Mouse (Mus musculus) layer of hippocampus, postnatal 10 days (tissue): Measurements from ENCODE around the gene Hist1h3c. TPM values are rescaled to one million over a fixed set of nuclear protein-coding genes. Genes with fewer than 3 reads are reported as not detected.
"Not testable (repeated sequence)": the region's sequence is repeated elsewhere in the genome, so short reads cannot be mapped to it uniquely, and the experiment has no call there.

ENCODE experiments used
- DNase-seq, 2 experiments: peaks; one replicate each; pipeline ENCODE4 v3.0.0; 2021; ENCODE audit warnings: low spot score in 2 of 2
- microRNA-seq, 2 experiments: library from miRNA; unstranded; fragments of <30 nt; microRNA quantifications; one replicate each; pipeline ENCODE4 v1.2.0; 2021
- total RNA-seq, 2 experiments: library from RNA; stranded (reverse); gene quantifications; 2 replicates each; pipeline ENCODE4 v1.2.3; 2021

Gene Hist1h3c
- total RNA-seq, 2 experiments from 2014 or later, result 23.5 to 26.8 TPM

GRCm38 (mm10) chr13:23708041-23708440 lies 37.4 kb downstream of the Hist1h3c start:
- DNase-seq, result peak in 1 of 2 experiments; percentile 7

DNA sequence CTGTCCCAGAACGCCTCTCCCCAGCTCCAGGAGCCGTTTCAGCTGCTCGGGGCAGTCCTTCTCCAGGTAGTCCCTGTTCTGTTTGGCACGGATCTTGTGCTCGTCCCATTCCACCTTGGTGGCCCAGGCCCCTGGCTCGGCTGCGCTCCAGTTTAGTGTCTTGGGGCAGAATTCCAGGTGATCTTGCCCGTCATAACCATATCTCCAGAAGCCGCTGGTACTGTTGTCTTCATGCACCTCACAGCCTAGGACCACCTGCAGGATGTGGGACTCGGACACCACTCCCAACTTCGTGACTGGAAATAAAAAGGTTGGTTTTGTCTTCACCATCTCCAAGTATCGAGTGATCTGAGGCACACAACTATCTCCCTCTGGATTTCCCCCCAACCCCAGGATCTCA lies 38.6 kb downstream of the Hist1h3c start:
- DNase-seq, result peak in 1 of 2 experiments; percentile 6

DNA sequence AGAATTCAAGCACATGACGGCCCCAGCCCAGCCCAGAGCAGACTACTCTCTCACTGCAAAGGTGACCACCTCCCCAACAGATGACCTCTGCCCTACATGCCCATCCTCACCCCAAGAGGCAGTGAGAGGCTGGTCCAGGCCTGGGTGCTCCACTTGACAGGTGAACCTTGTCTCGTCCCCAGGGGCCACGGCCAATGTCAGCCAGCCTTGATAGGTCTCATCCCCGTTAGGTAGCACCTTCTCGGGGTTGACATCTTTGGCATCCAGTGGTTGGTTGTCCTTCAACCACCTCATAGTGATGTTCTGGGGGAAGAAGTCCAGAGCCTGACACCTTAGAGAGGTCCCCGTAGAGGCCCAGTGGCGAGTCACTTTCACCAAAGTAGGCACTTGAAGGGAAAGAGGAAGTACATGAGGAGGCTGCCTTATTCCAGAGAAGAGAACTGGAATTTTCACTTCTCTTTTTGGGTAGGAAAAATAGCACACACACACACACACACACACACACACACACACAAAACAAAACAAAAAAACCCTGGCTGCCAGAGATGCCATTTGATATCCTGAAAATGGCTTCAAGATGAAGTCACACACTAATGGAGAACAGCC lies 39.5 kb downstream of the Hist1h3c start:
- peak in 1 of 2 experiments; percentile 8 for DNase-seq

- DNase-seq, result not testable (repeated sequence)
Measured at GRCm38 (mm10) chr13:23702801-23703200, 42.6 kb downstream of the Hist1h3c start.

- DNase-seq, result no peak
Measured at GRCm38 (mm10) chr13:23702220-23702619, 43.2 kb downstream of the Hist1h3c start.

DNA sequence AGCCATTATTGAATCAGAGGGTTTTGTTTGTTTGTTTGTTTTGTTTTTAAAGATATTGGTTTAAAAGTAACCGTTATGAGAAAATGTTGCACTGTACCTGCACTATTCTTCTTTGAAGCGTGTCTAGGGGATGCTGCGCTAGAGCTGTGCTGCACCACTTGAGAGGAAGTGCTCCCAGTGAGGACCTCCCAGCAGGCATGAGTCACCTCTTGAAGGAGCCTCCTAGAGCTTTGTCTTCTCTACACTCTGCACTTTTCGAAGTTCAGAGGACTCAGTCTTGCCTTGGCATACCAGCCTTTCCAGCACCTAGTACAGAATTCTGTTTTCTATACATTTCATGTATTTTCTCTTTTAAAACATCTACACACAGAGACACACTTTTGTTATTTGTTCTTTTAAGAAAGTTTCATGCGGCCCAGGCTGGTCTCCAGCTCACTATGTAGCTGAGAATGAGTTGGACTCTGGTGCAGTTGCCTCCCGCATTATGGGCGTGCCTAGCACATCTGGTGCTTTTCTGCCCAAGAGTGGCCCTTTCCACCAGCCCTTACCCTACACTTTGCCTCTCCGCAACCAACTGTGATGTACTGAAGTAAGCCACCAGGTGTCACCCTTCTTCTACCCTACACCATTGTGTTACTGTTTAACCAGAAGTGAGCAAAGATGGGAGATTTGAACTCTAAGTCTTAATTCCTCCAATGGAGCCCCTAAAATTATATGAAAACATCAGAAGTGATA lies 44.4 kb downstream of the Hist1h3c start:
- DNase-seq, result peak; percentile 73 to 77

DNA sequence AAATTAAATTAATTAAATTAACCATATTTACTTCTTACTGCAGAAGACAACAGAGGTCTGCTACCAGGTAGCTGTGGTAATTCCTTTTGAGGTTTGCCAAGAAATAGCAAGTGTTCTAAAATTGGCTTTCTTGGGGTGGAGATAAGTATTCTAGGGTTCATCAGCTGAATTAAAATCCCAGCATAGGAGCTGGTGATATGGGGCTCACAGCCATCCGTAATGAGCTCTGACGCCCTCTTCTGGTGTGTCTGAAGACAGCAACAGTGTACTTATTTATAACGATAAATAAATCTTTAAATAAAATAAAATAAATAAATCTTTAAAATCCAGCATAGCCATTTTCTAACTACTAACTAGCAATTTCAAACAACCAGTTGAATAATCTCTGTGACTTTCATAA lies 45.6 kb downstream of the Hist1h3c start:
- no peak for DNase-seq

DNA sequence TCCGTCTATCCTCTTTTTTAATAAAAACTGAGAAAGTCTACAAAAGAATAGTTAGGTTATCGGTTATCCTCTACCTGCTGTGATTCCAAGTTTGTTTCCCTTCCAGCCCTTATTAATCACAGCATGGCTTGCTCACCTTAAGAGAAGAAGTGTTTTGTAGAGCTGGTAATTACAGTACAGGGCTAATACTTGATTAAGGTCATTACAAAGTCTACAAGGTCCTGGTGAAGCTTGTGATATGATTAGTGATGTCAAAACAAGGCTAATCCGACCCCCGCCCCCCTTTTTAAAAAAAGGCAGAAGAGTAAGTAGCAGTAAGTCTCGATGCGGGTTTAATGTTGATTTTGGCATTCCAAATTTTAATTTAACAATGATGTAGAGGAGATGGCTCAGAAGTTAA lies 46.4 kb downstream of the Hist1h3c start:
- no peak for DNase-seq

- DNase-seq, result peak; percentile 99
Measured at GRCm38 (mm10) chr13:23698300-23698693, 47.1 kb downstream of the Hist1h3c start, which contains the start of gene Hist1h4c. TSS of gene Hist1h4c (minus strand) at chr13:23698454.

DNA sequence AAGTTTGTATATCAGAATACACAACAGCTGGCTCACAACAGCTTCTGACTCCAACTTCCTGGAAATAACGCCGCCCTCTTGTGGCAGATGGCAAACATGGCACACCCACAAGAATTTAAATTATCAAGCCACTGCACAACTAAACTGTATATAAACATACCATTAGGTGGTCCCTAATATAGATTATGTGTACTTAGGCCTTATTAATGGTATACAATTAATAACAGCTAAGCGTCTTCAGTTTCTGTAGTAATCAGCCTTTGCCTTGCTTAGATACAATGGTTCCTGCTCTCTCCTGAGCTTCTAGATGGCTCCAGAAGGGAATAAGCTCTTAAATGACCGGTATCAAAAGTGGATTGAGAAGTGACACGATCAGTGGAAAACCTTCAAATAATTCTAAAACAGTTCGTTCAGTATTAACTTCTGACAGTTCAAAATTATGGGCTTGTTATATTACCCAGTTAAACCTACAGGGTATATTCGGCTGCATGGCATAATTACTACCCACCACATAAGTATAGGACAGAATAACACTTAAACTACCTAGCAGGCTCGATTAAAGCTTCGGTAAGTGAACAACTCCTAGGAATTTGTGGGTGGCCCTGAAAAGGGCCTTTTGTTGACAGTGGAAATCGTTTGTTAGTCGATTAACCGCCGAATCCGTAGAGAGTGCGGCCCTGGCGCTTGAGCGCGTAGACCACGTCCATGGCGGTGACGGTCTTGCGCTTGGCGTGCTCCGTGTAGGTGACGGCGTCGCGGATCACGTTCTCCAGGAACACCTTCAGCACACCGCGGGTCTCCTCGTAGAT lies 47.7 kb downstream of the Hist1h3c start:
- peak; percentile 60 to 65 for DNase-seq

- DNase-seq, result no peak
Measured at GRCm38 (mm10) chr13:23696061-23696474, 49.3 kb downstream of the Hist1h3c start.

DNA sequence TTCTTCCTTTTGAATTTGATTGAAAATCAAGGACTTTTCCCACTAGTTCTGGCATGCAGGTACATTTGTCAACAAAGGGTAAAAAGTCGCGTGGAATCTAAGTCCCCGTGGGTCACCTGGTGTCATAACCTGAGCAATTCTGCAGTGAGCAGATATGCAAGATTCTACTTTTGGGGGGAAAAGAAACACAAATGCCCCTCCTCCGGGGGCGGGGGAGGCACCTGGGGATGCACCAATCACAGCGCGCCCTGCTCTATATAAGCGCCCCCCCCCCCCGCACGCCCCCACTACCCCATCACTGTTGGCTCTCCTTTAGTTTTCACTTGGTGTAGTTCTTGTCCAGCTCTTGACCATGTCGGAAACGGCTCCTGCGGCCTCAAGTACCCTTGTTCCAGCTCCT lies 49.9 kb downstream of the Hist1h3c start, which contains the start of gene Hist1h1t:
Gene Hist1h1t, plus strand, starts transcription at position 301 of the 400 bp plus-strand sequence.
- DNase-seq, result no peak

Small RNA genes within 50 kb of the gene (microRNA-seq; reads per million reads assigned to microRNA genes)
- gene Gm44314 (0 reads per million in 2 experiments), gene Gm44484 (0 reads per million in 2 experiments)

Other genes with a start within 250 kb of the Hist1h3c start
- 100 to 1,000 TPM; 280 to 315 TPM for gene Hist1h4h, start 214.6 kb downstream of the Hist1h3c start, total RNA-seq
- gene Hist1h2af, start 211.7 kb downstream of the Hist1h3c start, total RNA-seq, result 10 to 100 TPM; 45.7 to 51.3 TPM
- 10 to 100 TPM; 19.1 to 19.9 TPM for gene Hist1h3g, start 210.2 kb downstream of the Hist1h3c start, total RNA-seq
- gene Hist1h2bh, start 202.2 kb downstream of the Hist1h3c start, total RNA-seq, result 1 to 10 TPM; 5.1 TPM
- 10 to 100 TPM; 28.3 to 32.7 TPM for gene Hist1h3f, start 201.6 kb downstream of the Hist1h3c start, total RNA-seq
- gene Hist1h4f, start 194.0 kb downstream of the Hist1h3c start, total RNA-seq, result 100 to 1,000 TPM; 140 to 182 TPM
- 1 to 10 TPM; 6.4 to 6.6 TPM for gene Hist1h1d, start 192.3 kb downstream of the Hist1h3c start, total RNA-seq
- 10 to 100 TPM; 77.0 to 85.3 TPM for gene Hist1h3e, start 183.2 kb downstream of the Hist1h3c start, total RNA-seq
- 10 to 100 TPM; 13.0 to 14.0 TPM for gene Hist1h2ae, start 174.4 kb downstream of the Hist1h3c start, total RNA-seq
- gene Hist1h2bg, start 174.2 kb downstream of the Hist1h3c start, total RNA-seq, result 100 to 1,000 TPM; 105 to 126 TPM
- 10 to 100 TPM; 44.2 to 62.6 TPM for gene Hist1h2bf, start 171.4 kb downstream of the Hist1h3c start, total RNA-seq
- 1 to 10 TPM; 5.3 to 5.6 TPM for gene Hist1h2ad, start 171.2 kb downstream of the Hist1h3c start, total RNA-seq
- 10 to 100 TPM; 13.0 to 15.0 TPM for gene Hist1h3d, start 169.8 kb downstream of the Hist1h3c start, total RNA-seq
- gene Hist1h4d, start 164.0 kb downstream of the Hist1h3c start, total RNA-seq, result 100 to 1,000 TPM; 147 to 163 TPM
- gene Hist1h2be, start 124.5 kb downstream of the Hist1h3c start, total RNA-seq, result 1 to 10 TPM; 6.7 to 8.4 TPM
- gene Hist1h1e, start 123.0 kb downstream of the Hist1h3c start, total RNA-seq, result 10 to 100 TPM; 69.3 to 81.5 TPM
- gene Hist1h2ac, start 61.7 kb downstream of the Hist1h3c start, total RNA-seq, result 1 to 10 TPM; 2.6 to 3.3 TPM
- gene Hist1h2bc, start 61.4 kb downstream of the Hist1h3c start, total RNA-seq, result 10 to 100 TPM; 27.9 to 28.0 TPM
- not detected for gene Hist1h1t, start 49.8 kb downstream of the Hist1h3c start, total RNA-seq
- 100 to 1,000 TPM; 102 to 111 TPM for gene Hist1h4c, start 47.1 kb downstream of the Hist1h3c start, total RNA-seq
- 1 to 10 TPM; 3.4 to 5.9 TPM for gene Hfe, start 34.7 kb downstream of the Hist1h3c start, total RNA-seq
- 100 to 1,000 TPM in 1 of 2 experiments, 10 to 100 TPM in 1; 87.1 to 106 TPM for gene Hist1h1c, start 6.8 kb downstream of the Hist1h3c start, total RNA-seq
- gene Hist1h2bb, start 1.1 kb upstream of the Hist1h3c start, total RNA-seq, result 10 to 100 TPM; 38.1 to 45.9 TPM
- 10 to 100 TPM; 65.7 to 68.4 TPM for gene Hist1h2ab, start 5.5 kb upstream of the Hist1h3c start, total RNA-seq
- gene Hist1h3b, start 6.7 kb upstream of the Hist1h3c start, total RNA-seq, result 10 to 100 TPM; 67.7 to 73.1 TPM
- gene Hist1h4b, start 11.4 kb upstream of the Hist1h3c start, total RNA-seq, result 10 to 100 TPM; 80.9 to 84.6 TPM
- gene Hist1h4a, start 15.6 kb upstream of the Hist1h3c start, total RNA-seq, result 10 to 100 TPM; 71.9 to 72.7 TPM
- gene Hist1h3a, start 16.8 kb upstream of the Hist1h3c start, total RNA-seq, result 10 to 100 TPM; 68.7 to 70.1 TPM
- gene Hist1h1a, start 18.1 kb upstream of the Hist1h3c start, total RNA-seq, result 10 to 100 TPM; 47.3 to 51.5 TPM
- not detected for gene Trim38, start 24.3 kb upstream of the Hist1h3c start, total RNA-seq
- not detected for gene Slc17a2, start 61.4 kb upstream of the Hist1h3c start, total RNA-seq
- gene Slc17a3, start 93.8 kb upstream of the Hist1h3c start, total RNA-seq, result not detected
- gene Slc17a1, start 122.1 kb upstream of the Hist1h3c start, total RNA-seq, result not detected
- gene Slc17a4, start 169.4 kb upstream of the Hist1h3c start, total RNA-seq, result not detected
- gene Hist1h2ba, start 188.6 kb upstream of the Hist1h3c start, total RNA-seq, result not detected
- gene Hist1h2aa, start 188.9 kb upstream of the Hist1h3c start, total RNA-seq, result not detected
- gene Scgn, start 245.6 kb upstream of the Hist1h3c start, total RNA-seq, result under 1 TPM; 0.75 to 0.78 TPM